ENCODE assay signal across 27 mouse cellular contexts in genomic region chr2:93928866-93929265, GRCm38 (mm10). TPM values are rescaled to one million over a fixed set of nuclear protein-coding genes. Genes with fewer than 3 reads are reported as not detected.
"Had no signal": no experiment of that assay in that cellular context is flagged by ENCODE, and none has a peak within 500 bp of the region (broad histone marks: within the 10 kb centered on the region; RNA-seq: fewer than 3 reads in every experiment).

No protein-coding gene starts in this region.

- H3K4me3 ChIP-seq: kidney, embryonic 15.5 days; limb, embryonic 12.5 days; limb, embryonic 15.5 days; megakaryocyte, embryonic 14.5 days; midbrain, embryonic 10.5 days; midbrain, embryonic 13.5 days; myocyte; neural tube, embryonic 13.5 days had no signal

- DNase-seq: kidney, postnatal 10 days; kidney, postnatal 4 days; left cerebral cortex, postnatal 4 days; liver, postnatal 0 days; lung, embryonic 14.5 days; lung, postnatal 36 days; right cerebral cortex, adult 18-20 months; right cerebral cortex, postnatal 14 days; right cerebral cortex, postnatal 4 days; thymus, adult 2 months; thymus, postnatal 14 days; thymus, postnatal 4 days had no signal

- H3K9me3 ChIP-seq: kidney, embryonic 15.5 days; limb, embryonic 12.5 days; limb, embryonic 15.5 days; megakaryocyte, embryonic 14.5 days; midbrain, embryonic 10.5 days; midbrain, embryonic 13.5 days; neural tube, embryonic 13.5 days had no signal

- H3K9ac ChIP-seq: kidney, embryonic 15.5 days; limb, embryonic 12.5 days; limb, embryonic 15.5 days; liver, embryonic 14.5 days; liver, postnatal 0 days; lung, embryonic 14.5 days; midbrain, embryonic 13.5 days; neural tube, embryonic 13.5 days had no signal

- H3K4me1 ChIP-seq: kidney, embryonic 15.5 days; limb, embryonic 12.5 days; limb, embryonic 15.5 days; megakaryocyte, embryonic 14.5 days; midbrain, embryonic 10.5 days; midbrain, embryonic 13.5 days; neural tube, embryonic 13.5 days had no signal

- H3K27me3 ChIP-seq: limb, embryonic 15.5 days; midbrain, embryonic 13.5 days; neural tube, embryonic 13.5 days had no signal

- H3K36me3 ChIP-seq: kidney, embryonic 15.5 days; limb, embryonic 12.5 days; limb, embryonic 15.5 days; midbrain, embryonic 10.5 days; midbrain, embryonic 13.5 days; neural tube, embryonic 13.5 days had no signal

- H3K27ac ChIP-seq: kidney, embryonic 15.5 days; limb, embryonic 12.5 days; limb, embryonic 15.5 days; liver, embryonic 14.5 days; midbrain, embryonic 10.5 days; midbrain, embryonic 13.5 days; neural tube, embryonic 13.5 days; stomach, postnatal 0 days had no signal

RNA-seq across cellular contexts. Expression of gene Gm13889, which starts 28.1 kb away (rescaled TPM):
- total RNA-seq: monocyte, adult 5-6 weeks; neutrophil, adult 5-6 weeks had no signal

RNA-seq across cellular contexts. Expression of gene Accsl, which starts 59.9 kb away (rescaled TPM):
- total RNA-seq: layer of hippocampus, adult 18-20 months; monocyte, adult 5-6 weeks; neutrophil, adult 5-6 weeks had no signal
- polyA plus RNA-seq: kidney, embryonic 15.5 days; limb, embryonic 12.5 days; limb, embryonic 15.5 days; liver, embryonic 11.5 days; lung, postnatal 0 days; midbrain, embryonic 10.5 days; stomach, postnatal 0 days had no signal
